ENCODE assay signal across 39 mouse cellular contexts in the genomic region with DNA sequence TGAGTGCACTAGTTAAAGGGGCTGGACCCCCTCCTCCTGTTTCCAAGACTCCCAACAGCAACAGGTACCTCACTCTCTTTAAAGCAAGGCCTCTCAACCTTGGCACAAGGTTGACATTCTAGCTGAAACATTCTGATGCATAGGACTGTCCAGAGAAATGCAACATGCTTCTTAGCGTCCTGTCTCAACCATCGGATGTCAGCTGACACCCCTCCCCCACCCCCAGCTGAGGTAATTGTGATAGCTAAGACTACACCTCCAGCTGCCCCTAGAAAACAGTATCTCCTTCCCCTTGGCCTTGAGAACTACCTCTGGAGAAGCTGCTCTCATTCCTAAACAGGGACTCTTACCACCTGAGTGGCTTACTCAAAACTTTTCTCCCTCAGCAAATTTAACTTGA. TPM values are rescaled to one million over a fixed set of nuclear protein-coding genes. Genes with fewer than 3 reads are reported as not detected.
"Had no signal": no experiment of that assay in that cellular context is flagged by ENCODE, and none has a peak within 500 bp of the region (broad histone marks: within the 10 kb centered on the region; RNA-seq: fewer than 3 reads in every experiment).

No protein-coding gene starts in this region.

- DNase-seq: gastrocnemius, postnatal 14 days; gastrocnemius, postnatal 36 days; heart, adult 18-20 months; heart, postnatal 10 days; heart, postnatal 36 days; kidney, adult 18-20 months; kidney, adult 8-10 months; kidney, postnatal 10 days; kidney, postnatal 25 days; kidney, postnatal 4 days; liver; liver, embryonic 13.5 days had no signal

- H3K36me3 ChIP-seq: heart, embryonic 10.5 days; heart, embryonic 12.5 days; hindbrain, embryonic 13.5 days; hindbrain, embryonic 15.5 days; limb, embryonic 10.5 days; limb, embryonic 12.5 days; liver, embryonic 13.5 days had no signal

- H3K27ac ChIP-seq: heart, embryonic 10.5 days; hindbrain, embryonic 13.5 days; hindbrain, embryonic 15.5 days; hindbrain, postnatal 0 days; layer of hippocampus, adult 2 months; left cerebral cortex, adult 2 months; limb, embryonic 10.5 days; limb, embryonic 12.5 days; liver, embryonic 13.5 days had no signal

- ATAC-seq: hindbrain, postnatal 0 days; intestine, postnatal 0 days had no signal

- H3K4me3 ChIP-seq: heart, embryonic 10.5 days; heart, embryonic 12.5 days; hindbrain, embryonic 13.5 days; hindbrain, embryonic 15.5 days; layer of hippocampus, adult 2 months; left cerebral cortex, adult 2 months; limb, embryonic 10.5 days; limb, embryonic 12.5 days; liver, embryonic 13.5 days had no signal

- H3K4me1 ChIP-seq: hindbrain, embryonic 13.5 days; hindbrain, embryonic 15.5 days; limb, embryonic 12.5 days; liver, embryonic 13.5 days had no signal

- H3K4me2 ChIP-seq: heart, embryonic 12.5 days; hindbrain, embryonic 13.5 days; hindbrain, embryonic 15.5 days; limb, embryonic 12.5 days; liver, embryonic 11.5 days; liver, embryonic 13.5 days had no signal

- H3K9me3 ChIP-seq: heart, embryonic 10.5 days; heart, embryonic 12.5 days; hindbrain, embryonic 13.5 days; hindbrain, embryonic 15.5 days; limb, embryonic 10.5 days; limb, embryonic 12.5 days; liver, embryonic 13.5 days had no signal

- H3K9ac ChIP-seq: heart, embryonic 12.5 days; hindbrain, embryonic 13.5 days; hindbrain, embryonic 15.5 days; limb, embryonic 12.5 days; liver, embryonic 13.5 days had no signal

- H3K27me3 ChIP-seq: heart, embryonic 12.5 days; hindbrain, embryonic 15.5 days; limb, embryonic 12.5 days; liver, embryonic 13.5 days had no signal

RNA-seq across cellular contexts. Expression of a gene that starts 1.2 kb away (rescaled TPM):
- total RNA-seq: gastrocnemius, adult 18-20 months; gastrocnemius, adult 8-10 months; gastrocnemius, postnatal 14 days; gastrocnemius, postnatal 36 days; heart, adult 18-20 months; heart, adult 8-10 months; heart, postnatal 10 days; heart, postnatal 36 days; hematopoietic stem cell, adult 5-6 weeks; hindbrain, postnatal 0 days; layer of hippocampus, adult 2 months; layer of hippocampus, postnatal 10 days; layer of hippocampus, postnatal 25 days; left cerebral cortex, adult 2 months; left cerebral cortex, postnatal 14 days; left cerebral cortex, postnatal 36 days had no signal
- polyA plus RNA-seq: heart, embryonic 10.5 days; heart, embryonic 12.5 days; heart, embryonic 14.5 days; heart, embryonic 16.5 days; hindbrain, embryonic 11.5 days; hindbrain, embryonic 13.5 days; hindbrain, embryonic 15.5 days; hindbrain, postnatal 0 days; intestine, embryonic 14.5 days; intestine, postnatal 0 days; kidney, embryonic 14.5 days; kidney, embryonic 16.5 days; limb, embryonic 10.5 days; limb, embryonic 12.5 days; limb, embryonic 14.5 days; liver, embryonic 11.5 days; liver, embryonic 13.5 days had no signal

RNA-seq across cellular contexts. Expression of a gene that starts 11.1 kb away (rescaled TPM):
- total RNA-seq: gastrocnemius, adult 18-20 months; gastrocnemius, adult 8-10 months; gastrocnemius, postnatal 14 days; gastrocnemius, postnatal 36 days; heart, adult 18-20 months; heart, adult 8-10 months; heart, postnatal 10 days; heart, postnatal 36 days; hematopoietic stem cell, adult 5-6 weeks; hindbrain, postnatal 0 days; layer of hippocampus, adult 2 months; layer of hippocampus, postnatal 10 days; layer of hippocampus, postnatal 25 days; left cerebral cortex, adult 2 months; left cerebral cortex, postnatal 14 days; left cerebral cortex, postnatal 36 days had no signal
- polyA plus RNA-seq: heart, embryonic 10.5 days; heart, embryonic 12.5 days; heart, embryonic 14.5 days; heart, embryonic 16.5 days; hindbrain, embryonic 11.5 days; hindbrain, embryonic 13.5 days; hindbrain, postnatal 0 days; intestine, embryonic 14.5 days; intestine, postnatal 0 days; kidney, embryonic 14.5 days; kidney, embryonic 16.5 days; limb, embryonic 10.5 days; limb, embryonic 12.5 days; limb, embryonic 14.5 days; liver, embryonic 11.5 days; liver, embryonic 13.5 days had no signal

RNA-seq across cellular contexts. Expression of a gene that starts 19.6 kb away (rescaled TPM):
- total RNA-seq: gastrocnemius, postnatal 14 days; gastrocnemius, postnatal 36 days; heart, postnatal 36 days; hematopoietic stem cell, adult 5-6 weeks; hindbrain, postnatal 0 days; layer of hippocampus, adult 2 months; layer of hippocampus, postnatal 10 days; layer of hippocampus, postnatal 25 days; left cerebral cortex, adult 2 months; left cerebral cortex, postnatal 14 days; left cerebral cortex, postnatal 36 days had no signal
- polyA plus RNA-seq: hindbrain, embryonic 13.5 days; kidney, embryonic 14.5 days; limb, embryonic 12.5 days; liver, embryonic 11.5 days; liver, embryonic 13.5 days had no signal

RNA-seq across cellular contexts. Expression of a gene that starts 21.3 kb away (rescaled TPM):
- total RNA-seq: gastrocnemius, adult 18-20 months; gastrocnemius, adult 8-10 months; gastrocnemius, postnatal 14 days; gastrocnemius, postnatal 36 days; heart, adult 18-20 months; heart, adult 8-10 months; heart, postnatal 10 days; heart, postnatal 36 days; hematopoietic stem cell, adult 5-6 weeks; hindbrain, postnatal 0 days; layer of hippocampus, adult 2 months; layer of hippocampus, postnatal 10 days; layer of hippocampus, postnatal 25 days; left cerebral cortex, adult 2 months; left cerebral cortex, postnatal 14 days; left cerebral cortex, postnatal 36 days had no signal
- polyA plus RNA-seq: heart, embryonic 10.5 days; heart, embryonic 12.5 days; heart, embryonic 14.5 days; heart, embryonic 16.5 days; hindbrain, embryonic 11.5 days; hindbrain, embryonic 13.5 days; hindbrain, embryonic 15.5 days; hindbrain, postnatal 0 days; intestine, embryonic 14.5 days; intestine, postnatal 0 days; kidney, embryonic 14.5 days; kidney, embryonic 16.5 days; limb, embryonic 10.5 days; limb, embryonic 12.5 days; limb, embryonic 14.5 days; liver, embryonic 11.5 days; liver, embryonic 13.5 days had no signal

RNA-seq across cellular contexts. Expression of a gene that starts 29.9 kb away (rescaled TPM):
- total RNA-seq: gastrocnemius, adult 18-20 months; gastrocnemius, adult 8-10 months; gastrocnemius, postnatal 14 days; gastrocnemius, postnatal 36 days; heart, adult 18-20 months; heart, adult 8-10 months; heart, postnatal 10 days; heart, postnatal 36 days; hematopoietic stem cell, adult 5-6 weeks; hindbrain, postnatal 0 days; layer of hippocampus, adult 2 months; layer of hippocampus, postnatal 10 days; layer of hippocampus, postnatal 25 days; left cerebral cortex, adult 2 months; left cerebral cortex, postnatal 14 days; left cerebral cortex, postnatal 36 days had no signal
- polyA plus RNA-seq: gonadal fat pad, adult 2 months; heart, embryonic 10.5 days; hindbrain, embryonic 11.5 days; hindbrain, embryonic 13.5 days; intestine, embryonic 14.5 days; intestine, postnatal 0 days; kidney, embryonic 14.5 days; kidney, embryonic 16.5 days; limb, embryonic 10.5 days; limb, embryonic 12.5 days; liver, embryonic 11.5 days; liver, embryonic 13.5 days had no signal
